Mouse (Mus musculus) ovary, postnatal 10 days (tissue): ENCODE results near the gene Zic4.

ENCODE experiments used
- DNase-seq: peaks from one replicate; pipeline ENCODE4 v3.0.0; 2022; ENCODE audit warnings: low spot score

The Zic4 gene

GRCm38 (mm10) chr9:91363814-91364126 lies 1.6 kb downstream of the Zic4 start:
- DNase-seq = no peak

GRCm38 (mm10) chr9:91364127-91364970 lies 2.1 kb downstream of the Zic4 start:
- DNase-seq = no peak

GRCm38 (mm10) chr9:91364971-91365501 lies 2.8 kb downstream of the Zic4 start:
- DNase-seq = no peak

DNA sequence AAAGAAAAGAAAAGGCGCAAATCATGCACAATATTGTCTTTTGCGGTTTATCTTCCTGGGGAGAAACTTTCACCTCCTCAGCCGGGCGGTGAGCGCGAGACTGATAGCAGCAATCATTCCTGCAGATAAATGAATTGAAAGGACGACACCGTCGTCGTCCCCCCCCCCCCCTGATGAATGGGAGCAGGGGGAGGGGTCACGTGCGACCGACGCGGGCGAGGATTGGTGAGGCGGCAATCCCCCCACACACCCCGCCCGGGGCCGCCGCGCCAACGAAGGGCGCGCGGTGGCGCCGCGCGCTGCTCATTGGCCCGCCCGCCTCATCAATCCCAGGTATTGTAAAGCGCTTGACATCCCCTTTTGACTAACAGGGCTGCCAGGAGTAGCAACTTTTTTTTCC lies 3.5 kb downstream of the Zic4 start, which contains the start of gene Zic1:
Gene Zic1 (minus strand): TSS at position 147 of the 400 bp plus-strand sequence.
- DNase-seq = no peak

DNA sequence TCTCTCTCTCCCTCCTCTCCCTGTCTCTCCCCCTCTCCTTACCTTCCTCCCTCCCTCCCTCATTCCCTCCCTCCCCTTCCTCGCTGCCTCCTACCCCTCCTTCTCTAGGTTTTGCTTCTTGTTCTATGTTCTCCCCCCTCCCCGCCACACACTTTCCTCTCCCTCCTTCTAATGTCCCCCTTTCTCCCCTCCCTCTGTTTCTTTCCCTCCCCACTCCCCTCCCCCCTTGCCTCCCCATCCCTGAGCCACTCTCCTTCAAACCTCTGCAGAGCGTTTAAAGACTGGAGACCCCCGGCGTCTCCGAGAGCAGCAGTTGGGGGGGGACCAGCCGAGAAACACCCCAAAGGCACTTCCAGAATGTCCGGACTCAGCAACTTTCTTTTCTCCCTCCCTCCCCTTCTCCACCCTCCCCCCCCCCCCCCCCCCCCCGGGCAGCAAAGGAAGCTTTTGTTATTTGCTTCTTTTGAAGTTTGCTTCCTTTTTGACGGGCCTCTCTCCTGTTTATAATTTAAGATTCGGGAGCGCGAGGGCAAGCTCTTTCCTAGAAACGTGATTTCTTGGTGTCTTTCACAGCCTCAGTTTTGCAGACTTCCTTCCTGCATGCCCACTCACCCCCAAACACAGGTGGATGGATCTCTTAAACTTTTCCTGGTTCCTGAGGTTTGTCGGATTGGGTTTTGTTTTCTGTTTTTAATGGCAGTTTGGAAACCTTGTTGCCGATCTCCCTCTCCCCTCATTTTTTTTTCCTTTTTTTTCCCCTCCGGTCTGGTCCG lies 4.2 kb downstream of the Zic4 start:
- DNase-seq = no peak

GRCm38 (mm10) chr9:91366999-91367811 lies 5.0 kb downstream of the Zic4 start:
- DNase-seq = no peak

DNA sequence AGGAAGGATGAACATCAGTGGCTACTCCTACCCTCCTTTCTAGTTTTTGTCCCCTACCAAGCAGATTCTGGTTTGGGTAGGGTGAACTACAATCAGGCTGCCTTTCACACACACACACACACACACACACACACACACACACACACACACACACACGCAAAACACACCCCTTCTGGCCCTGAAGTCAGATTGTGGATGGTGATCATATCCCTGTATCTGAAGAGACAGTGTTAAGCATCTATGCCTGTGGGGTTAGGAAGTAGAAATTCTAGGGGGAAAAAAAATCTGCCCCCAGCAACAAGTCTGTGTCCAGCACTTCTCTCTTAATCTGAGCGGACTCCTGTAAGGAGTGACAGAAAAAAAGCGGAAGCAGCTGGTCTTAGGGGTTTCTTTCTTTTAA lies 5.9 kb downstream of the Zic4 start:
- no peak for DNase-seq

GRCm38 (mm10) chr9:91368946-91369292 lies 6.7 kb downstream of the Zic4 start:
- no peak for DNase-seq

DNA sequence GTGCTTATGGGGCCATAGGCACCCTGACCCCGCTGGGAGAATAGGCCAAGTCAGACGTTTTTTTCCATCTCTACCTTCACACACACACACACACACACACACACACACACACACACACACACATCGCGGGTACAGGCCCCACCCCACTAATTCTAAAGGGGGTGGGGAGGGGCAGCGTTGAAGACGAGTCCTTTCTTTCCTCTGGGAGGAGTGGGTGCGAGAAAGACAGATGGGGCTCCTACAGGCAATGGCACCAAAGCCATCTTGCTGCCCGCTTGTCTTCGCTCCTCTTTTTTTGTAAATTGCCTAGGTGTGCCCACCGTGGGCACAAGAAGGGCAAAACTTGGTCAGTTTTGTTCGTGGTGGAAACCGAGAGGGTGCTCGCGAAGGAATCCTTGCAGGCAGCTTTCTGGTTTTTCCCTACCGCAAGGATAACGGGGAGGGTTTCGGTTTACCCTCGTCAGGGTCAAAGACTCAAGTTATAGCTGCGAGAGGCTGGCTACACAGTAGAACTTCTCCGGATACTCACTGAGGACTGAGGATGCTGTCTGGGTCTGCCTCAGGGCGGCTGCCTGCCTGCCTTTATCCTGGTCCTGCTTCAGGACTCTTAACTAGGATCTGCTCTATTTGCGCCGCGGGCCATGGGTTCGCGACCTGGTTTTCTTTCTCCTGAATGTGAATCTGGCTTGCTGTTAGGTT lies 7.2 kb downstream of the Zic4 start:
- no peak for DNase-seq

DNA sequence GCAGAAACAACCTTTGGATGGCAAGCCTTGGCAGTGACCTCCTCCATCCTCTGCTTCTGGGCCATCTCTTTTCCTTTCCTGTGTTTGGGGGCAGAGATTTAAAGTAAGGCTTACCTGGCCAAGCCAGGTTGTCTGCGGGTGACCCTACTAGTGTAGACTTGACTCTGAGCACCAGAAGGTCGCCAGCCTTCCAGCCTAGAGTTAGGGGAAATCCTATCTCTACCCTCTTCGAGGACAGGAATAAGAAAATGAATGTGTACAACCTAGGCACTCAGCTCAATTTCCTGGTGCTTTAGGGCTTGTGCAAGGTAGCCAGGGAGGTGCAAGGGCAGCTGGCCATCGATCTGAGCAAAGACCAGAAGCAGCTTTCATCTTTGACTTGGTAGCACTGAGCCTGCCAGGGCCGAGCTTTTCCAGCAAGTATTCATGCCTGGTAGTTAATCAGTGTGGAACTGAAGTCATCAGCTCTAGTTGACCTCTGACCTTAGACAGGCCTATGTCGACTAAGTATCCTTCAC lies 8.0 kb downstream of the Zic4 start:
- DNase-seq = no peak

DNA sequence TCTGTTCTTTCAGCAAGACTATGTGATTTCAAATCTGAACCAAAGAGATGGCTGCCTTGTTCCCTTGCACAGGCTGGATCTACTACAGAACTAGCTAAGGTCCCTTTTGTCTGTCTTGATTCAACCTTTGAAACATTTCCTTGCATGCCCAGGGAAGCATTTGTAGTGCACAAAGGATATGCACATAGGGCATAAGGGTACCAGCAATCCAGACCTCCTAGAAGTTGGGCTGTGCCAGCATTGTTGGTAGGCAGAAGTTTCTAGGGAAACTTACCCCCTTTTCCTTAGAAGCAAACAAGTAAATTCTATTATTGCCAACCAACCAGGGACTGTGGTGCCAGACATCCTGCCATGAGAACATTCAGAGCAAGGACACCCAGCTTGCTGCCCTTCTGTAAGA lies 8.8 kb downstream of the Zic4 start:
- DNase-seq = no peak

DNA sequence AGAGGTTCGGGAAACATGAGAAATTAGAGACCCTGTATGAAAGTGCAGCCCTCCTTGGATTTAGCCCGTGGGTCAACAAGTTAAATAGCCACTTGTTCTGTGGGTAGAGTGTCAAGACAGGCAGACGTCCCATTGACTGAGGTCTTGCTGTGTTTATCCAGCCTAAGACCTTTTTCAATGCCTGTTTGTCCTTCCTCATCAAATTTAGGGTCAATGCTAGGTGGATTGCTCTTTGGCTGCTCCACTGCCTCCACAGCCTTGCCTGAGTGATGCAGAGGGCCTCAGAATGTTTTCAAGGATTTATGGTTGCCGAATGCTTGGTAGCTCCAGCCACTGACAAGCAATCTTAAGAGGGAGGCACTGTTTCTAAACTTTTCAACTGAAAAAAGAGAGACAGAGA lies 9.4 kb downstream of the Zic4 start:
- DNase-seq = no peak

GRCm38 (mm10) chr9:91373811-91374575 lies 11.8 kb downstream of the Zic4 start:
- DNase-seq = no peak

GRCm38 (mm10) chr9:91374665-91375064 lies 12.5 kb downstream of the Zic4 start:
- no peak for DNase-seq

DNA sequence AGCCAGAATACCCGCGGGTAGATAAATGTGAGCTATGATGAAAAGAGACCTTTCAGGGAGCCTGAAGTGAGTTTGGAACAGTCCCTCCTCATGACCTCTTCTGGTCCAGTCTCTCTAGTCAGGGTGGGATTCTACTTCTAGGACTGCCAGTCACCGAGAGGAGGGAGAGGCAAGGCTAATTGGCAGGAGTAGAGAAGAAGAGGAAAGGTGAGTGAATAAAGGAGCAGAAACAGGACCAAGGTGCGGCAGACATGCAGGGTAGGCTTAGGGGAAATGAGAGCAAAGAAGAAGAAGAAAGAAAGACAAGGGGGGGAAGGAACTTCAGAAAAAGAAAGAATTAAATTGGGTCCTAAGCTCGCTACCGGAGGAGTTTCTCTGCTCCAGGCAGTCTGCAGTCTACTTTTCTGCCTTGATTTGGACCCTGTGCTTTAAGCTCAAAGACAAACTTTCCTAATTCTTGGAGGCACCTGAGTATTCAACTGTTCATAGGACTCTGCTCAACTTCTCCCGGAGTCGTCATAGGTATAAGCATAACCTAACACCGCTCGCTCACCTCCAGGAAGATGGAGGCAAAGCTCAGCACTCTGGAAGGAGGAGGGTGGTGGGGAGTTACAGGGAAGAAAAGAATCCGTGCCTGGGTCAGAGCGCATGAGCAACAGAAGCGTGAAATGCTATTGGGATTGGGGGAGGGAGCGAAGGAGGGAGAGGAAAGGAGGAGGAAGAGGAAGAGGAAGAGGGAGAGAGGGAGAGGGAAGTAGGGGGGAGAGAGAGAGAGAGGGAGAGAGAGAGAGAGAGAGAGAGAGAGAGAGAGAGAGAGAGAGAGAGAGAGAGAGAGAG lies 15.0 kb downstream of the Zic4 start:
- DNase-seq = no peak

- DNase-seq = no peak
These were observed 15.6 kb downstream of the Zic4 start for GRCm38 (mm10) chr9:91377873-91378150.

GRCm38 (mm10) chr9:91378411-91379299 lies 16.4 kb downstream of the Zic4 start:
- no peak for DNase-seq

- DNase-seq = no peak
These were observed 17.1 kb downstream of the Zic4 start for GRCm38 (mm10) chr9:91379300-91379635.

DNA sequence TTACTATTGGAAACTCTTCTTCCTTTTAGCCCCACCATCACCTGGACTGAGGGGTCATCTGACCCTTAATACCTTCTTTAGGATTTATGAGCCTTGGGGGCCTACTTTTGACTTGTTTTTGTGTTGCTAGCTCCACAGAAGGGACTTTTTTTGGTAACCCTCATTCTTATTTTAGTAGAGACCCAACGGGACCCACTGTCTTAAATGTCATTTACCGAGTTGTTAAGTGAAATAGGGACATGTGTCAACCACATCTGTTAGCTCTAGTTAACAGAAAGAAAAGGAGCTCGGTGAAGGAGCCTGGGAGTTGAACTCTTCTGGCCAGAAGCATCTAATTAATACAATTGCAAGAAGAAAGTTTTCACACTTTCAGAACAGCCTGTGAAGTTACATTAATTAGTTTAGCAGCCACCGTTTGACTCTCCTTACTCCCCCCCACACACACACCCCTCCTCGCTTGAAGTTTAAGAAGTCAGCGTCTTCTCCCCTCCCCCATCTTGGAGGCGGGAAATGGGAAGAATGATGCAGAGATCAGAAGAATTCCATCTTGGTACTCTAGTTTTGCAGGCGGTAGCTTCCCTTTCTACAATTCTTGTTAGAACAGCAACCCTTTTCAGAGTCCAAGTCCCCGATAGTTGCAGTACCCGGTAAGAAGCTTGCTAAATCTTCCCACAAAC lies 17.7 kb downstream of the Zic4 start:
- no peak for DNase-seq
